Mouse (Mus musculus): ENCODE data around the gene Chd2.

DNA sequence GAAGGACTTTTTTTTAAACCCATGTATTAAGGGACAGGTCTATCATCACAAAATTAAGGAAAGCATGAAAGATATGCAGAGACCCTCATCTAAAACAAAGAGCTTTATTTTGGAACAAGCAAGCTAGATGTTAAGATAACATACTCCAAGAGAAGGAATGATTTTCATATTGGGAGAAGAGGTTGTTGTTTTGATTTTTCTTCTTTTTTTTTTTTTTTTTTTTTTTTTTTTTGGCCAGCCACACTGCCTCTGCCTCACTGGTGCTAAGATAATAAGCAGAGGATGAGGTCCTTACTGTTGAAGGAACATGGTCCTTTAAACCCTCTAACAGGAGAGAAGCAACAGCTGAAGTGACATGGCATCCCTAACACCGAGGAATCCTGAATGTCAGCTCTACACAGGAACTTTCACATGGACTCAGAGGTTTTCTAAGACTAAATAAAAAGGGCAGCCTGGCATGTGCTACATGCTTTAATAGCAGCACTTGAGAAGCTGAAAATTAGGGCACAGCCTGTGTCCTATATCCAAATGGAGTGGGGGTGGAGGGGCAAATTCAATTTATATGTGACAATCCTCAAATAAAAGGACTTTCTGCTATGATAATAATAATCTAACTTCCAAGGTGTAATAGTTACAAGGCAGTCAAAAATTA, 17.9 kb downstream of the Chd2 start:
- TF ChIP-seq POLR2A (IDR thresholded peaks at IDR 0.05; ENCODE audit: low read depth, low read length) (no peak), CTCF (conservative IDR thresholded peaks at IDR 0.05; ENCODE audit: insufficient read depth, insufficient read length, low read depth, low read length) (no peak)

All from kidney, adult 2 months (tissue).